Mouse (Mus musculus): ENCODE results near the gene Mcoln2.

DNA sequence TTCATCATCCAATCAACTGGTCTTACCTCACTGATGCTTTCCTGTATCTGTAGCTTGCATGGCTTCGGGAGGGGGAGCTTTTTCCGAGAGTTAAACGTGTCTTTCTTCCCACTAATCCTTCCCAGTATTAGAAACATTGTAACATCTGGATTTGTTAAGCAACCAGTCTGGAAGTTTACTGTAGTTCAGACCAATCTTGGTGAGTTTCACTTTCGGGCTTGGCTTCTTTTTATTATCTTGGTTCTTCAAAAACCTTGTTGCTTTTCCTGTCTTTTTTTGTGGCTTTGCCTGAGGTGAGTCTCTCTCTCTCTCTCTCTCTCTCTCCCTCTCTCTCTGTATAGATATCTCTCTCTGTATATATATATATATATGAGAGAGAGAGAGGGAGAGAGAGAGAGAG is 8.4 kb downstream of the Mcoln2 start:
- TF ChIP-seq CTCF (IDR thresholded peaks at IDR 0.05; ENCODE audit: low read depth), result no peak
- TF ChIP-seq EP300 (IDR thresholded peaks at IDR 0.05; ENCODE audit: low read depth), result no peak

Measured in liver, postnatal 0 days (tissue).